Mouse (Mus musculus) CH12.LX (cell line): ENCODE data around the gene Flot2. TPM values are rescaled to one million over a fixed set of nuclear protein-coding genes. Genes with fewer than 3 reads are reported as not detected.
A peak's percentile ranks its signal among the peaks of the same experiment; 100 is the strongest.
"Not testable (repeated sequence)": the region's sequence is repeated elsewhere in the genome, so short reads cannot be mapped to it uniquely, and the experiment has no call there.

Source experiments
- DNase-seq: peaks from one replicate; pipeline ENCODE4 v3.0.0-alpha.2; 2013; ENCODE audit errors: extremely low read depth
- H3K27ac ChIP-seq: 2 replicates; pipeline ENCODE4 v1.5.1; 2012; ENCODE audit warnings: low read depth, mild to moderate bottlenecking, control low read depth, moderate library complexity; ENCODE audit not compliant: insufficient read depth
- H3K27me3 ChIP-seq: replicated peaks from 2 replicates; pipeline ENCODE3; 2012; ENCODE audit warnings: inconsistent platforms
- H3K36me3 ChIP-seq, 2 experiments: replicated peaks in 1 of 2; 2 replicates each; pipeline versions ENCODE3 to v1.6.1; 2012; ENCODE audit warnings: inconsistent platforms in 1 of 2, low read length in 1 of 2, mild to moderate bottlenecking in 1 of 2, mixed read lengths in 1 of 2, moderate library complexity in 1 of 2; ENCODE audit not compliant: control insufficient read depth in 1 of 2, insufficient read depth in 1 of 2
- H3K4me1 ChIP-seq, 2 experiments: 2 replicates each; pipeline ENCODE4 v1.6.1; 2012; ENCODE audit warnings: inconsistent platforms in 1 of 2, moderate library complexity in 1 of 2; ENCODE audit not compliant: insufficient read depth in 2 of 2, control insufficient read depth in 1 of 2
- H3K4me2 ChIP-seq: 2 replicates; pipeline ENCODE4 v1.6.1; 2012; ENCODE audit warnings: low read depth, mild to moderate bottlenecking, control low read depth; ENCODE audit not compliant: poor library complexity, insufficient read depth, severe bottlenecking
- H3K4me3 ChIP-seq, 3 experiments: fragments of 150-350 bp in 1 of 3; sonication (generic) in 1 of 3; replicated peaks in 1 of 3; 2 replicates each; pipeline versions ENCODE3 to v1.5.1; 2011 to 2012; ENCODE audit warnings: low read depth in 2 of 3, low read length in 2 of 3, mild to moderate bottlenecking in 2 of 3, moderate library complexity in 2 of 3, control low read depth in 1 of 3, improper control_type of control experiment in 1 of 3, inconsistent platforms in 1 of 3, mixed read lengths in 1 of 3; ENCODE audit not compliant: poor library complexity in 1 of 3
- H3K79me2 ChIP-seq: replicated peaks from 2 replicates; pipeline ENCODE4 v1.6.1; 2012; ENCODE audit warnings: mild to moderate bottlenecking, moderate library complexity; ENCODE audit not compliant: control insufficient read depth, poor library complexity, insufficient read depth, severe bottlenecking; ENCODE audit errors: extremely low read depth
- H3K9ac ChIP-seq: 2 replicates; pipeline ENCODE4 v1.6.1; 2012; ENCODE audit warnings: low read depth, mild to moderate bottlenecking, control low read depth, moderate library complexity; ENCODE audit not compliant: insufficient read depth
- H3K9me3 ChIP-seq: replicated peaks from 2 replicates; pipeline ENCODE3; 2012; ENCODE audit warnings: low read length, inconsistent platforms, mixed read lengths
- BHLHE40 ChIP-seq: IDR thresholded peaks from 2 replicates; pipeline ENCODE4 v1.6.1; 2011; ENCODE audit warnings: mild to moderate bottlenecking, low read depth, low read length, improper control_type of control experiment
- CTCF ChIP-seq, 2 experiments: IDR thresholded peaks in 1 of 2; conservative IDR thresholded peaks in 1 of 2; 2 replicates each; pipeline ENCODE4 v1.5.1; 2011 to 2012; ENCODE audit warnings: low read depth in 2 of 2, low read length in 2 of 2, improper control_type of control experiment in 1 of 2, inconsistent platforms in 1 of 2, mild to moderate bottlenecking in 1 of 2, moderate library complexity in 1 of 2
- ELF1 ChIP-seq: IDR thresholded peaks from 2 replicates; pipeline ENCODE4 v1.6.1; 2014; ENCODE audit warnings: low read depth, mild to moderate bottlenecking, inconsistent platforms, low read length, improper control_type of control experiment
- EP300 ChIP-seq: IDR thresholded peaks from 2 replicates; pipeline ENCODE4 v1.6.1; 2011; ENCODE audit warnings: low read length, improper control_type of control experiment
- IRF4 ChIP-seq: IDR thresholded peaks from 2 replicates; pipeline ENCODE4 v1.6.1; 2014; ENCODE audit warnings: low read depth, mild to moderate bottlenecking, inconsistent platforms, low read length, improper control_type of control experiment
- JUND ChIP-seq: conservative IDR thresholded peaks from 2 replicates; pipeline ENCODE4 v1.6.1; 2011; ENCODE audit warnings: low read depth, low read length, improper control_type of control experiment
- MAX ChIP-seq: IDR thresholded peaks from 2 replicates; pipeline ENCODE4 v1.6.1; 2011; ENCODE audit warnings: low read length, improper control_type of control experiment
- MAZ ChIP-seq: IDR thresholded peaks from 2 replicates; pipeline ENCODE4 v1.6.1; 2012; ENCODE audit warnings: low read depth, mild to moderate bottlenecking, inconsistent platforms, low read length, improper control_type of control experiment, moderate library complexity
- MXI1 ChIP-seq: IDR thresholded peaks from 2 replicates; pipeline ENCODE4 v1.6.1; 2011; ENCODE audit warnings: mild to moderate bottlenecking, low read depth, low read length, improper control_type of control experiment
- NELFE ChIP-seq: IDR thresholded peaks from 2 replicates; pipeline ENCODE4 v1.6.1; 2011; ENCODE audit warnings: low read depth, low read length, improper control_type of control experiment
- PAX5 ChIP-seq: IDR thresholded peaks from 2 replicates; pipeline ENCODE4 v1.6.1; 2012; ENCODE audit warnings: low read length, inconsistent platforms, mixed read lengths
- POLR2A ChIP-seq: IDR thresholded peaks from 2 replicates; pipeline ENCODE4 v1.6.1; 2011; ENCODE audit warnings: low read depth, mild to moderate bottlenecking, improper control_type of control experiment, low read length
- POLR2AphosphoS2 ChIP-seq: IDR thresholded peaks from 2 replicates; pipeline ENCODE4 v1.6.1; 2011; ENCODE audit warnings: low read depth, low read length, improper control_type of control experiment
- RCOR1 ChIP-seq: conservative IDR thresholded peaks from 2 replicates; pipeline ENCODE4 v1.6.1; 2012; ENCODE audit warnings: low read depth, mild to moderate bottlenecking, inconsistent platforms, low read length, improper control_type of control experiment
- TBP ChIP-seq: conservative IDR thresholded peaks from 2 replicates; pipeline ENCODE4 v1.6.1; 2011; ENCODE audit warnings: low read depth, low read length, improper control_type of control experiment
- UBTF ChIP-seq: IDR thresholded peaks from 2 replicates; pipeline ENCODE4 v1.6.1; 2012; ENCODE audit warnings: low read depth, mild to moderate bottlenecking, inconsistent platforms, low read length, improper control_type of control experiment, moderate library complexity
- ZC3H11A ChIP-seq: IDR thresholded peaks from 2 replicates; pipeline ENCODE4 v1.6.1; 2012; ENCODE audit warnings: low read depth, mild to moderate bottlenecking, inconsistent platforms, low read length, improper control_type of control experiment
- ZKSCAN1 ChIP-seq: IDR thresholded peaks from 2 replicates; pipeline ENCODE4 v1.6.1; 2012; ENCODE audit warnings: low read depth, inconsistent platforms, low read length, improper control_type of control experiment, borderline replicate concordance
- ZNF384 ChIP-seq: IDR thresholded peaks from 2 replicates; pipeline ENCODE4 v1.6.1; 2012; ENCODE audit warnings: low read depth, low read length, improper control_type of control experiment, inconsistent platforms
- dilution Hi-C: fragments of 300-500 bp; cut with MboI; formaldehyde crosslinking; loops from 2 replicates; pipeline ENCODE4 v1.14.3; 2020; ENCODE audit warnings: low sequenced_read_pairs; ENCODE audit not compliant: extremely low pct_unique_long_range_greater_than_20kb, extremely low pct_ligation_motif_present
- in situ Hi-C: fragments of 300-500 bp; cut with MboI; formaldehyde crosslinking; loops from 3 replicates; pipeline ENCODE4 v1.14.3; 2019; ENCODE audit warnings: low sequenced_read_pairs, low pct_ligation_motif_present, low pct_unique_long_range_greater_than_20kb, mixed read lengths
- polyA plus RNA-seq: library from polyadenylated mRNA; unstranded; fragments of >175 nt; gene quantifications from 2 replicates; pipeline ENCODE4 v1.2.1, GENCODE M21; 2012; ENCODE audit warnings: low read depth; ENCODE audit not compliant: insufficient read length
- total RNA-seq, 2 experiments: library from RNA; depleted of rRNA; stranded (reverse); fragments of 300-350 nt in 1 of 2; fragments of >200 nt in 1 of 2; gene quantifications; 2 replicates each; pipeline ENCODE4 v1.2.3; 2012 to 2014

Flot2 gene
- total and polyA plus RNA-seq, 3 experiments, result 5.2 to 14.7 (median 13.4) TPM

DNA sequence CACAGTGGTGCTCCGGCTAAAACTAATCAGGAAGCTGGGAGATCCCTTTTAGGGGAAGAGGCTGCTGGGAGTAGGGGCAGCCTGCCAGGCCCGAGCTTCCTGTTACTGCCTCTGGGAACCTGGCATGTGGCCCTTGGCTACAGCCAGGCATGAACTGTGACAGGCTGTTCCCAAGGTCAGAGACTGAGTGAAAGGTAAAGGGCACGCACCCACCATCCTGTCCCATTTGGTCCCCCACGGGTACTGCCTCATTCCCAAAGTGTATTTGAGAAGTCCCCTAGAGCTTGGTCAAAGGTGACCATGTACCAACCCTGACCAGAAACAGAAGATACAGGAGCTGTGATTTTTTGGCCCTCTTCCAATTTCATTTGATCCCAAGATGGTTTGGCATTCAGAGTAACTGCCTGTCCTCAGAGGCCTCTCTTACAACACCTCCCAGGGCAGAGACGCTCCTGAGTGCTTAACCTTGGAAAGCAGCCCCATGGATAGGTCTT, 7.1 kb downstream of the Flot2 start:
- no peak overlapping the region for H3K9ac ChIP-seq
- no peak overlapping the region for H3K27ac ChIP-seq
- peaks cover 0 to 6% of the 10 kb centered on the region in 2 experiments for H3K36me3 ChIP-seq
- H3K4me3 ChIP-seq, result no peak overlapping the region
- TF ChIP-seq EP300, result no peak
- no peak for TF ChIP-seq UBTF
- no peak for TF ChIP-seq POLR2A
- TF ChIP-seq ZNF384, result no peak
- TF ChIP-seq PAX5, result no peak
- no peak for TF ChIP-seq CTCF (conservative IDR thresholded peaks at IDR 0.05 in 1 of 2, IDR thresholded peaks at IDR 0.05 in 1 of 2; ENCODE audit: low read depth in 2 of 2, low read length in 2 of 2)
- TF ChIP-seq MAX, result no peak
- TF ChIP-seq NELFE, result no peak
- TF ChIP-seq BHLHE40, result no peak
- no peak for TF ChIP-seq MXI1
- no peak for TF ChIP-seq JUND
- DNase-seq, result no peak
- no peaks in the 10 kb centered on the region for H3K9me3 ChIP-seq
- dilution Hi-C loops, result no loop called here
- no peaks in the 10 kb centered on the region for H3K79me2 ChIP-seq
- in situ Hi-C loops, result no loop called here
- no peaks in the 10 kb centered on the region for H3K27me3 ChIP-seq
- H3K4me2 ChIP-seq, result no peak overlapping the region
- peaks cover 0 to 8% of the 10 kb centered on the region in 2 experiments; a peak in 2 of 4 replicates for H3K4me1 ChIP-seq

DNA sequence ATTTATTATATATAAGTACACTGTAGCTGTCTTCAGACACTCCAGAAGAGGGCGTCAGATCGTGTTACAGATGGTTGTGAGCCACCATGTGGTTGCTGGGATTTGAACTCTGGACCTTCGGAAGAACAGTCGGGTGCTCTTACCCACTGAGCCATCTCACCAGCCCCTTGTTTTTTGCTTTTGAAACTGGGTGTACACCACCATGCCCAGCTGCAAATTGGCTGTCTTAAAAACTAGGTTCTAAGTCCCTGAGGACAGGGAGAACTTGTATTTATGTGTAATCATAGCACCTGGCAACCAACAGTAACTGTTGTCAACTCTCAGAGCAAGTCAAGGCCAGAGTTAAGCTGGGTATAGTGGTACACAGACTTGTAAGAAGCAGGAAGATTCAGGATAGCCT, 10.9 kb downstream of the Flot2 start:
- DNase-seq, dilution Hi-C loops, H3K36me3 ChIP-seq, H3K9me3 ChIP-seq, H3K4me2 ChIP-seq, H3K27ac ChIP-seq, H3K27me3 ChIP-seq, H3K79me2 ChIP-seq, H3K9ac ChIP-seq, H3K4me1 ChIP-seq, in situ Hi-C loops, H3K4me3 ChIP-seq: not testable (repeated sequence)
- TF ChIP-seq TBP, result peak; percentile 61; the same call in 1 of the 2 replicates

- no peaks in the 10 kb centered on the region for H3K79me2 ChIP-seq
- dilution Hi-C loops (no loop called here), in situ Hi-C loops (no loop called here)
- H3K27ac ChIP-seq, result no peak overlapping the region
- H3K4me1 ChIP-seq, result peaks cover 5 to 21% of the 10 kb centered on the region in 2 experiments; a peak in 3 of 4 replicates
- H3K4me2 ChIP-seq, result no peak overlapping the region
- H3K9ac ChIP-seq, result no peak overlapping the region
- H3K36me3 ChIP-seq, result peaks cover 11 to 33% of the 10 kb centered on the region in 2 experiments
- DNase-seq, result no peak
- no peak overlapping the region for H3K4me3 ChIP-seq
- no peak for TF ChIP-seq ZC3H11A
- TF ChIP-seq POLR2AphosphoS2, result no peak
- no peak for TF ChIP-seq ELF1
- no peak for TF ChIP-seq CTCF (conservative IDR thresholded peaks at IDR 0.05 in 1 of 2, IDR thresholded peaks at IDR 0.05 in 1 of 2; ENCODE audit: low read depth in 2 of 2, low read length in 2 of 2)
- TF ChIP-seq IRF4, result no peak
- no peak for TF ChIP-seq RCOR1
- no peak for TF ChIP-seq ZKSCAN1
- no peak for TF ChIP-seq MAZ
- no peak for TF ChIP-seq EP300
- TF ChIP-seq, all 38 proteins: peak for 0
- no peaks in the 10 kb centered on the region for H3K27me3 ChIP-seq
- H3K9me3 ChIP-seq, result no peaks in the 10 kb centered on the region
These were observed 15.3 kb downstream of the Flot2 start for GRCm38 (mm10) chr11:78053078-78053477.
